Mouse (Mus musculus): ENCODE data around the gene Kcnma1. TPM values are rescaled to one million over a fixed set of nuclear protein-coding genes. Genes with fewer than 3 reads are reported as not detected.
A peak's percentile ranks its signal among the peaks of the same experiment; 100 is the strongest.

The Kcnma1 gene
- polyA plus RNA-seq, 1 experiment from 2014 or later = 0.42 TPM

DNA sequence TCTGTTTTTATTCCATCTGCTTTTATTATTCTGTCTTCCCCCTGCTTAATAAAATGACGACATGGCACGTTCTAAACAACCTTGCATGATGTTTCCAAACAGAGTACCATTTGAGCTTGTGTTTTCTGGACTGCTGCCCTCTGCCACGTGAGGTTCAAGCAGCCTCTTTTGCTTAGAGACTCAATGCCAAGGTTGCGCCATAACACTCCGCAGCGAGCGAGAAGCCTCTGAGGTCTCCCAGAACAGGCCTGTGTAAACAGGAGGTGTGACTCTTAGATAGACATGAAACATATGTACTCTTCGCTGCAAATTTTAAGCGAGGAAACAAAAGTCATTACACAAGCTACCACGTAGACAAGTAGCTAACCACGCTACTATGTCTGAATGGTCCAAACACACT, 55.2 kb downstream of the Kcnma1 start:
- no peak overlapping the region for H3K27ac ChIP-seq (ENCODE audit: poor library complexity, severe bottlenecking)
- no peak overlapping the region for H3K4me3 ChIP-seq
- H3K9ac ChIP-seq = no peak overlapping the region
- WGBS = 82% methylated on average over 11 of the region's 11 CpGs
- no peak overlapping the region for H3K4me2 ChIP-seq
- no peaks in the 10 kb centered on the region for H3K9me3 ChIP-seq (replicated peaks)
- H3K36me3 ChIP-seq = no peaks in the 10 kb centered on the region
- no peak for ATAC-seq (ENCODE audit: insufficient number of reproducible peaks, low FRiP score)
- H3K4me1 ChIP-seq (replicated peaks) = no peaks in the 10 kb centered on the region
- H3K27me3 ChIP-seq (replicated peaks) = peaks cover 5% of the 10 kb centered on the region; the same call in 1 of the 2 replicates

DNA sequence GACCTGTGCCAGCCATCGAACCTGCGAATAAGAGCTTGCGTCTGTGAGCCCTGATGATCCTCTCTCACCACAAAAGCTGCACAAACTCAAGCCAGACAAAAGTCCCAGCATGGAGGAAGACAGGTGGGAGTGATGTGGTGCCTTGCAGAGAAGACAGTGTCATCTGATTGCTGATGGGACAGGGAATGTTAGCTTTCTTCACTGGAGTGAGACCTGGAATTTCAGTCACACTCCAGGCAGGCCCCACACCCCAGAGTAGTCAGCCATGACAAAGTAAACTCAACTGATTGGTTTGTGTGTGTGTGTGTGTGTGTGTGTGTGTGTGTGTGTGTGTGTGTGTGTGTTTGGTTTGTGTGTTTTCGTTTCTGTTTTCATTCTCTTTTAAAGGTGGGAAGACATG, 57.0 kb downstream of the Kcnma1 start:
- 68% methylated on average over 4 of the region's 4 CpGs for WGBS
- Histone ChIP-seq H3K4me3 (no peak overlapping the region), H3K9me3 (replicated peaks) (no peaks in the 10 kb centered on the region), H3K9ac (no peak overlapping the region), H3K4me2 (no peak overlapping the region), H3K36me3 (no peaks in the 10 kb centered on the region), H3K27ac (ENCODE audit: poor library complexity, severe bottlenecking) (no peak overlapping the region), H3K27me3 (replicated peaks) (peaks cover 5% of the 10 kb centered on the region; the same call in 1 of the 2 replicates), H3K4me1 (replicated peaks) (no peaks in the 10 kb centered on the region)
- ATAC-seq (ENCODE audit: insufficient number of reproducible peaks, low FRiP score) = no peak

DNA sequence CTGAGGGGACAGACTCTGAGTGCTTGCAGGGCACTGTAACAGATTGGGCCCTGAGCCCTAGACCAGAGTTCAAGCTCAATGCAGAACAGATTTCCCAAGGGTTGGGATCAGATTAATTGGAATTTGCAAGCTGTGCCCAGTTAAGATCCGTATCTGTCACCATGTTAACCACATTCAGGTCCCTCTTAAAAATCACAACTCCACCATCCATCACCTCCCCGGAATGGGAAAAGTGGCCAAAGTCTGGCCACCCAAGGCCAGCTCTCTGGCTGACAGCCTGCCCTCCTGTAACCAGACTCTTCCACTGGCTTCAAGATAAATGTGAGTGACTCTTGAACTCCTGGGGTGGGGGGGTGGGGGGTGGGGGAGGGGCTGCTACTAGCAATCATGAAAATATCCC, 70.4 kb downstream of the Kcnma1 start:
- H3K9ac ChIP-seq = no peak overlapping the region
- H3K36me3 ChIP-seq = no peaks in the 10 kb centered on the region
- H3K27me3 ChIP-seq (replicated peaks) = no peaks in the 10 kb centered on the region; the same call in 1 of the 2 replicates
- H3K4me2 ChIP-seq = no peak overlapping the region
- WGBS = 43% methylated on average over 2 of the region's 2 CpGs
- no peaks in the 10 kb centered on the region for H3K9me3 ChIP-seq (replicated peaks)
- no peaks in the 10 kb centered on the region for H3K4me1 ChIP-seq (replicated peaks)
- ATAC-seq (ENCODE audit: insufficient number of reproducible peaks, low FRiP score) = no peak
- H3K27ac ChIP-seq (ENCODE audit: poor library complexity, severe bottlenecking) = no peak overlapping the region
- no peak overlapping the region for H3K4me3 ChIP-seq

DNA sequence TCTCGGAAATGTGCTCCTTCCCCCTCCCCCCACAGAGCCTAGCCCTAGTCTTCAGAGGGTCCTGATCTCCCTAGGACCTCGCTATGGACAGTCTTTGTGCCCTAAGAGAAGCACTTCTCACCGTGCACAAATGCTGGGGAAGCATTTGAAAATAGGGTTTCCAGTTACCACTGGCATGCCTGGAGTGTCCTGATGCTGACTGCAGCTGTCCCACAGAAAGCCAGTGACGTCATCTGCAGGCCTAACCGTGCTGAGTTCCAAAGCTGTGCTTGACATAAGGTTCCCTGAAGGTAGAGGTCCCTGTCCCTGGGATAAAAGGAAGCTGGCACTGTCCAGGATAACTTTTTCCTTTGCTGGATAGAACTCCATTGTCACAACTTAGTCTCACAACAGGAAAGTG, 71.1 kb downstream of the Kcnma1 start:
- H3K36me3 ChIP-seq = no peaks in the 10 kb centered on the region
- H3K9ac ChIP-seq = no peak overlapping the region
- no peaks in the 10 kb centered on the region for H3K4me1 ChIP-seq (replicated peaks)
- no peak overlapping the region for H3K4me2 ChIP-seq
- H3K9me3 ChIP-seq (replicated peaks) = no peaks in the 10 kb centered on the region
- no peak for ATAC-seq (ENCODE audit: insufficient number of reproducible peaks, low FRiP score)
- no peaks in the 10 kb centered on the region; the same call in 1 of the 2 replicates for H3K27me3 ChIP-seq (replicated peaks)
- no peak overlapping the region for H3K27ac ChIP-seq (ENCODE audit: poor library complexity, severe bottlenecking)
- no peak overlapping the region for H3K4me3 ChIP-seq
- WGBS = 56% methylated on average over 5 of the region's 5 CpGs

DNA sequence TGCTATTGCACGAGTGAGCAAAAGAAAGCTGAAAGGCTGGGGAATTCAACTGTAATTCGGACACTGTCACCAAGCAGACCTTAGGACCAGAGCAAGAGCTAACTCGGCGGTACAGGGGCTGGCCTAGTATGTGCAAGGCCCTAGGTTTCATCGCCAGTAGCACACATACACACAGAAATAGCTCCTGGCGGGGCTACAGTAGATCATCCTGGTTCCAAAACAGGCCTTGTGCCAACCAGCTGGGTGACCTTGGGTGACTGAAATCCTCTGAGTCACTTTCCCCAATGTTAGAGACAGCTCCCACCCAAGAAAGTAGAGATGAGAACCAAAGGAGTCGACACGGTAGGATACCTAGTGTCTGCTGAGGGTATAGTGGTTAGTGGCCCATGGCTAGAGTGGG, 72.2 kb downstream of the Kcnma1 start:
- no peak for ATAC-seq (ENCODE audit: insufficient number of reproducible peaks, low FRiP score)
- Histone ChIP-seq H3K4me3 (no peak overlapping the region), H3K27me3 (replicated peaks) (no peaks in the 10 kb centered on the region; the same call in 1 of the 2 replicates), H3K36me3 (no peaks in the 10 kb centered on the region), H3K4me2 (no peak overlapping the region), H3K27ac (ENCODE audit: poor library complexity, severe bottlenecking) (no peak overlapping the region), H3K4me1 (replicated peaks) (no peaks in the 10 kb centered on the region), H3K9me3 (replicated peaks) (no peaks in the 10 kb centered on the region), H3K9ac (no peak overlapping the region)
- WGBS = 72% methylated on average over 8 of the region's 8 CpGs

DNA sequence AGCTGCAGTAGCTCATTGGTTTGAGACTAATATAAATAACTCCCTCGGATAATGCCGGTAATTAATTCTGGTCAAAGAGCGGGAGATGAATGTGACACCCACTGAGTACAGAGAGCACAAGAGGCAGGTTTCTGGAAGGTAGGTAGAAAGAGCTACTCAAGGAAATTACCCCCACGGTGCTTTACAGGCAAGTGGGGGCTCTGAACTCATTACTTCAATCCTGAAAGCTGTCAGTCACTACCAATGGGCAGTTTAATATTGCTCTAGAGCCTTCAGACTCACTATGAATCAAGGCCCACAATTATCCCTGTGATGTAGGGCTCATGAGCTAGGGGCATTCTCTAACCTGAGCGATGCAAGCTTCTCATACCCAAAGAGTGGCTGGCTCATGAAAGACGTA, 79.3 kb downstream of the Kcnma1 start:
- Histone ChIP-seq H3K9ac (no peak overlapping the region), H3K27me3 (replicated peaks) (no peaks in the 10 kb centered on the region), H3K4me3 (no peak overlapping the region), H3K4me2 (no peak overlapping the region), H3K9me3 (replicated peaks) (no peaks in the 10 kb centered on the region), H3K4me1 (replicated peaks) (0 out of 2 replicates have a peak, but pooled peaks cover 2% of the 10 kb centered on the region), H3K27ac (ENCODE audit: poor library complexity, severe bottlenecking) (no peak overlapping the region), H3K36me3 (no peaks in the 10 kb centered on the region)
- no peak for ATAC-seq (ENCODE audit: insufficient number of reproducible peaks, low FRiP score)
- WGBS = 80% methylated on average over 6 of the region's 6 CpGs

DNA sequence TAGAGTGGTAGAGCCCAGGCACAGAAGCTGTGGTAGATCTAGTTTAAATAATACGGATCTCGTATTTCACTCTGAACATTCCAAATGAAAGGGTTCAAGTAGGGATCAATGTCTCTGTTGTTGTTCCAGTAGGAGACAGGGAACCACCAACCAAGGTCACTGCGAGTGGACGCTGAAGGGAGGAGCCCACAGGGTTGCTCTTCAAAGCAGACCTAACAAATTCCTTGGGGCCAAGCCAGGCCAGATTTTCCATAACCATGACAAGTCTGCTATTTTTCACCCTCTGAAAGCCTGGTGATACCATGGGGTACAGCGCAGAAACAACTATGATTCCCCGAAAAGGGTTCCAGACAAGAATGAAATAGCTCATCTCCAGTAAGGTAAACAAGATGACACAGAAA, 82.6 kb downstream of the Kcnma1 start:
- 0 out of 2 replicates have a peak, but pooled peaks cover 2% of the 10 kb centered on the region for H3K4me1 ChIP-seq (replicated peaks)
- no peaks in the 10 kb centered on the region for H3K36me3 ChIP-seq
- H3K27me3 ChIP-seq (replicated peaks) = no peaks in the 10 kb centered on the region
- WGBS = 60% methylated on average over 6 of the region's 6 CpGs
- no peaks in the 10 kb centered on the region for H3K9me3 ChIP-seq (replicated peaks)
- no peak for ATAC-seq (ENCODE audit: insufficient number of reproducible peaks, low FRiP score)
- H3K27ac ChIP-seq (ENCODE audit: poor library complexity, severe bottlenecking) = no peak overlapping the region
- no peak overlapping the region for H3K4me2 ChIP-seq
- no peak overlapping the region for H3K4me3 ChIP-seq
- no peak overlapping the region for H3K9ac ChIP-seq

DNA sequence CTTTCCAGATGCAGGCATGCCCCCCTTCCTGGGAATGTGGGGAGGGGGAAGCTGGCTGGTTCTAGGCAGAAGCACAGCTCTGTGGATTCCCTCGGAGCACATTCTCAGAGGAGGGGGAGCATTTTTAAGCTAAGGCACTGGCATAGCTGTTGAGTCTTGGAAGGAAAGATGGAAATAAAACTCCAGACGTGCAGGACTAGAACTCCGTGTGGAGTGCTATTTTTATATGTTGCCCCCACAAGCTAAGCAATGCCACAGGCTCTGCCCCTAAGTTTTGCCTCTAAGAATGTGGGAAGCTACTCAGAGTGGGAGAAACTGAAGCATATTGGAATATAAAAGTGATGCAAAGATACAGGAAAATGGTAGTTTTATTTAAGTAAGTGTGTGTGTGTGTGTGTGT, 85.1 kb downstream of the Kcnma1 start:
- no peak overlapping the region for H3K4me3 ChIP-seq
- H3K27ac ChIP-seq (ENCODE audit: poor library complexity, severe bottlenecking) = no peak overlapping the region
- H3K9ac ChIP-seq = no peak overlapping the region
- 0 out of 2 replicates have a peak, but pooled peaks cover 2% of the 10 kb centered on the region for H3K4me1 ChIP-seq (replicated peaks)
- ATAC-seq (ENCODE audit: insufficient number of reproducible peaks, low FRiP score) = no peak
- H3K36me3 ChIP-seq = no peaks in the 10 kb centered on the region
- no peaks in the 10 kb centered on the region for H3K27me3 ChIP-seq (replicated peaks)
- WGBS = 61% methylated on average over 3 of the region's 3 CpGs
- H3K4me2 ChIP-seq = no peak overlapping the region
- H3K9me3 ChIP-seq (replicated peaks) = no peaks in the 10 kb centered on the region

DNA sequence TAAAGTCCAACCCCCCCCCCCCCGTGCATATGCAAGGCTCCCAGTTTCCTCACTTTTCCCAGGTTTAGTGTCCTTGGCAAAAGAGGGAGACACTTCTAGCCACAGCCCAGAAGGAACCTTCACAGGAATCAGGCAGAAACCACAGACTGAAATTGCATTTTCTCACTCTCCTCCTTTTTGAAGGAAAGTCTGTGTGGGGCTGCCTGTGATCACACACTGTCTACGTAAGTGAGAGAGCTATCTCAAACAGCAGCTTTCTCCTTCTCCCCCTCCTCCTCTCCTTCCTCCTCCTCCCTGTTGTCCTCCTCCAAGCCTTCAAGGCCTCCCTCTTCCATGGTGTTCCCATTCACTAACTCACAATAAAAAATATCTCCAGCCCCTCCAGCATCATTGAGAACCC, 90.9 kb downstream of the Kcnma1 start:
- Histone ChIP-seq H3K4me1 (replicated peaks) (no peaks in the 10 kb centered on the region), H3K27me3 (replicated peaks) (no peaks in the 10 kb centered on the region), H3K9me3 (replicated peaks) (no peaks in the 10 kb centered on the region), H3K4me3 (no peak overlapping the region), H3K9ac (no peak overlapping the region), H3K36me3 (no peaks in the 10 kb centered on the region), H3K27ac (ENCODE audit: poor library complexity, severe bottlenecking) (no peak overlapping the region), H3K4me2 (no peak overlapping the region)
- no peak for ATAC-seq (ENCODE audit: insufficient number of reproducible peaks, low FRiP score)
- 75% methylated on average over 2 of the region's 2 CpGs for WGBS

DNA sequence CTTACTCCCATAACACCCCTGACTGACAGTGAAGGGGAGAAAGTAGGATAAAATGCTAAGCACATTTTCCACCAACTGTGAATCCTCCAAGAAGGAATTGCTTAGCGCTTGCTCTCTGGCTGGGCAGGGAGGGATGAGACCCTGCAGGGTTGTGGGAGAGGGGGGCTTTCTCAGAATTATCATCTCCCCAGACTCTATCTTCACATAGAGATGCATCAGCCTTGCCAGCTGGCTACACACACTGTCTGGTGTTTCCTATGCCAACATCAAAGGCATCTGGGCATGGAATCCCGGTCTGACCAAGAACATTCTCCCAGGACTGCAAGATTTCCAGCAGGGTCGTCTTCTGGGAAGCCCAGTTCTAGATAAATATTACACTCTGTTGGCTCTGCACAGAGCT, 91.5 kb downstream of the Kcnma1 start:
- Histone ChIP-seq H3K27me3 (replicated peaks) (no peaks in the 10 kb centered on the region), H3K4me1 (replicated peaks) (no peaks in the 10 kb centered on the region), H3K4me2 (no peak overlapping the region), H3K9me3 (replicated peaks) (no peaks in the 10 kb centered on the region), H3K9ac (no peak overlapping the region), H3K27ac (ENCODE audit: poor library complexity, severe bottlenecking) (no peak overlapping the region), H3K36me3 (no peaks in the 10 kb centered on the region), H3K4me3 (no peak overlapping the region)
- WGBS = 82% methylated on average over 3 of the region's 3 CpGs
- no peak for ATAC-seq (ENCODE audit: insufficient number of reproducible peaks, low FRiP score)

DNA sequence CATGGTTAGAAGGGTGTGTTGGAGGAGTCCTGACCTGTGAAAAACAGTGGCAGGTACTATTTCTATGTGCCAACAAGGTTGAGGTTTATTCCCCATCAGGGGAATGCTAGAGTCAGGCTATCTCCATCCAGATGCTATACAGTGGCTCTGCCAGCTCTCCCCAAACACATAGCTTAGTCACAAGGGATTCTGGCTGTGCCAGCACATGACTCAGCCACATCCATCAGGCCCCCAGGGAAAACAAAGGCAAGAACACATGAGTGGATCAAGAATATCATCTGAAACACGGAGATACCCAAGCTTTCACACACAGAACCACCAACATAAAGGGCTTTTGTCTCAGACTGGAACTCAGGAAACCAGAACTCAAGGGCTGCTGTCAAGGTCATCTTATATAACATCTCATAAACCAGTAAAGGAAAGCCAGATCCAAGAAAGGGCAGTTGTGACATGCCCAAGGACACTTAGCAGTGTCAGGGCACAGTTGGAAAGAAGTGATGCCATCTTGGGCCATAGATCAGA, 103.1 kb downstream of the Kcnma1 start:
- H3K27me3 ChIP-seq (replicated peaks) = no peaks in the 10 kb centered on the region
- H3K9me3 ChIP-seq (replicated peaks) = no peaks in the 10 kb centered on the region
- H3K4me3 ChIP-seq = no peak overlapping the region
- no peaks in the 10 kb centered on the region for H3K36me3 ChIP-seq
- H3K9ac ChIP-seq = no peak overlapping the region
- peaks cover 9% of the 10 kb centered on the region for H3K4me1 ChIP-seq (replicated peaks)
- H3K27ac ChIP-seq (ENCODE audit: poor library complexity, severe bottlenecking) = no peak overlapping the region
- WGBS = 39% methylated on average over 1 of the region's 1 CpGs
- no peak overlapping the region for H3K4me2 ChIP-seq
- no peak for ATAC-seq (ENCODE audit: insufficient number of reproducible peaks, low FRiP score)

DNA sequence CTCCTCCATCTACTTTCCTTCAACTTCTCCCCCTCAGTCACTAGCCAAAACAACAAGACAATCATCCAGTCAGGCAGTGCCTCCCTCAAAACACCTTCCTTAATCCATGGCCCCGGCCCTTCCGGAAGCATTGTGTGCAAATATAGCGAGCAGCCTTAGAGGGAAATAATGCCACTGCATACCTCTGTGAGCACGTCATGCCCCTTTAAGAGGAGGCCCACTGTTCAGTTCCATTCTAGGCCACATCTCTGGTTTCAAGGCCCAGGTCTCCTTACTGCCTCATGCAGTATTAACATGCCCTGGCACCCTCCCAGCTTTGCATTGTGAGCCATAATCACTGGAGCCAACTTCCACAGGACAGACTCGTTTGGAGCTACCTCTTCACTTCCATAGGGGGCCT, 105.7 kb downstream of the Kcnma1 start:
- H3K9ac ChIP-seq = no peak overlapping the region
- peaks cover 9% of the 10 kb centered on the region for H3K4me1 ChIP-seq (replicated peaks)
- H3K36me3 ChIP-seq = no peaks in the 10 kb centered on the region
- no peak overlapping the region for H3K4me3 ChIP-seq
- ATAC-seq (ENCODE audit: insufficient number of reproducible peaks, low FRiP score) = peak; percentile 45; the same call in 1 of the 2 replicates
- H3K27me3 ChIP-seq (replicated peaks) = no peaks in the 10 kb centered on the region
- H3K4me2 ChIP-seq = no peak overlapping the region
- no peaks in the 10 kb centered on the region for H3K9me3 ChIP-seq (replicated peaks)
- WGBS = 56% methylated on average over 5 of the region's 5 CpGs
- no peak overlapping the region for H3K27ac ChIP-seq (ENCODE audit: poor library complexity, severe bottlenecking)
